Mouse (Mus musculus): ENCODE measurements at regions not wholly inside any gene's neighbourhood (a gene's known extent, or its start where the extent isn't known, plus 50 kb on each side); places are given as distances from the start of the nearest gene placed in this dataset.

- TF ChIP-seq CTCF (conservative IDR thresholded peaks at IDR 0.05; ENCODE audit: insufficient read depth, insufficient read length, low read depth, low read length) (no peak), POLR2A (IDR thresholded peaks at IDR 0.05; ENCODE audit: low read depth, low read length) (no peak)
These were observed 79.6 kb downstream of the Cdca7 start for GRCm38 (mm10) chr2:72555556-72555955.
